Mouse (Mus musculus): Measurements from ENCODE around the gene 1700069L16Rik. TPM values are rescaled to one million over a fixed set of nuclear protein-coding genes. Genes with fewer than 3 reads are reported as not detected.

The 1700069L16Rik gene
- total RNA-seq, 2 experiments from 2014 or later, result not detected

- no peak for DNase-seq (ENCODE audit: extremely low spot score in 1 of 2, low spot score in 1 of 2)
Observed at GRCm38 (mm10) chr5:113650035-113650865, 74.3 kb downstream of the 1700069L16Rik start, which contains the start of gene Cmklr1. TSS of gene Cmklr1 (minus strand) at chr5:113650426.

- no peak for DNase-seq (ENCODE audit: extremely low spot score in 1 of 2, low spot score in 1 of 2)
Observed at GRCm38 (mm10) chr5:113648647-113649211, 75.8 kb downstream of the 1700069L16Rik start.

GRCm38 (mm10) chr5:113647141-113647540, 77.4 kb downstream of the 1700069L16Rik start:
- DNase-seq (ENCODE audit: extremely low spot score in 1 of 2, low spot score in 1 of 2), result no peak

- DNase-seq (ENCODE audit: extremely low spot score in 1 of 2, low spot score in 1 of 2), result no peak
Observed at GRCm38 (mm10) chr5:113644520-113644919, 80.1 kb downstream of the 1700069L16Rik start.

GRCm38 (mm10) chr5:113643107-113643848, 81.3 kb downstream of the 1700069L16Rik start:
- peak in 1 of 2 experiments; percentile 29 for DNase-seq (ENCODE audit: extremely low spot score in 1 of 2, low spot score in 1 of 2)

Other genes starting within 250 kb of the 1700069L16Rik start
- gene Wscd2, start 234.4 kb downstream of the 1700069L16Rik start, total RNA-seq (2021), result 10 to 100 TPM; 84.5 to 89.7 TPM
- 1 to 10 TPM; 3.3 to 5.4 TPM for gene Cmklr1, start 74.3 kb downstream of the 1700069L16Rik start, total RNA-seq (2021)
- 10 to 100 TPM; 12.8 to 13.1 TPM for gene Ficd, start 11.0 kb upstream of the 1700069L16Rik start, total RNA-seq (2021)
- 10 to 100 TPM; 41.0 to 47.6 TPM for gene Sart3, start 47.7 kb upstream of the 1700069L16Rik start, total RNA-seq (2021)
- 100 to 1,000 TPM; 115 to 126 TPM for gene Iscu, start 48.0 kb upstream of the 1700069L16Rik start, total RNA-seq (2021)
- gene Tmem119, start 75.7 kb upstream of the 1700069L16Rik start, total RNA-seq (2021), result 10 to 100 TPM; 18.4 to 23.9 TPM
- gene Selplg, start 107.9 kb upstream of the 1700069L16Rik start, total RNA-seq (2021), result 10 to 100 TPM; 29.3 to 33.5 TPM
- 10 to 100 TPM; 82.7 to 91.6 TPM for gene Coro1c, start 184.0 kb upstream of the 1700069L16Rik start, total RNA-seq (2021)